Mouse (Mus musculus): Measurements from ENCODE around the gene Aqp11.

Aqp11 gene

GRCm38 (mm10) chr7:97747787-97748497 is 9.9 kb upstream of the Aqp11 start:
- DNase-seq: peak; percentile 88 to 92

- no peak for DNase-seq
Measured at GRCm38 (mm10) chr7:97747176-97747707, 9.2 kb upstream of the Aqp11 start.

GRCm38 (mm10) chr7:97745299-97745698 is 7.2 kb upstream of the Aqp11 start:
- DNase-seq: peak; percentile 70 to 86

GRCm38 (mm10) chr7:97741756-97742291 is 3.7 kb upstream of the Aqp11 start:
- DNase-seq: no peak

- peak in 1 of 2 experiments; percentile 70 for DNase-seq
Measured at GRCm38 (mm10) chr7:97740948-97741347, 2.9 kb upstream of the Aqp11 start.

- no peak for DNase-seq
Measured at GRCm38 (mm10) chr7:97737256-97737637, 842 bp downstream of the Aqp11 start.

- DNase-seq: peak; percentile 29 to 65
Measured at GRCm38 (mm10) chr7:97735886-97736420, 2.1 kb downstream of the Aqp11 start.

GRCm38 (mm10) chr7:97735021-97735420 is 3.1 kb downstream of the Aqp11 start:
- DNase-seq: peak; percentile 42 to 73

GRCm38 (mm10) chr7:97733606-97734005 is 4.5 kb downstream of the Aqp11 start:
- no peak for DNase-seq

- peak; percentile 40 to 50 for DNase-seq
Measured at GRCm38 (mm10) chr7:97730427-97730826, 7.7 kb downstream of the Aqp11 start.

GRCm38 (mm10) chr7:97728666-97729614 is 9.1 kb downstream of the Aqp11 start:
- DNase-seq: no peak

GRCm38 (mm10) chr7:97726778-97727177 is 11.3 kb downstream of the Aqp11 start:
- no peak for DNase-seq

GRCm38 (mm10) chr7:97726080-97726479 is 12.0 kb downstream of the Aqp11 start:
- no peak for DNase-seq

GRCm38 (mm10) chr7:97725401-97725800 is 12.7 kb downstream of the Aqp11 start:
- DNase-seq: no peak

- no peak for DNase-seq
Measured at GRCm38 (mm10) chr7:97723646-97724538, 14.2 kb downstream of the Aqp11 start.

GRCm38 (mm10) chr7:97722278-97722918 is 15.7 kb downstream of the Aqp11 start:
- DNase-seq: no peak

GRCm38 (mm10) chr7:97720109-97720508 is 18.0 kb downstream of the Aqp11 start:
- no peak for DNase-seq

- no peak for DNase-seq
Measured at GRCm38 (mm10) chr7:97719078-97719477, 19.0 kb downstream of the Aqp11 start.

- DNase-seq: no peak
Measured at GRCm38 (mm10) chr7:97717326-97717725, 20.8 kb downstream of the Aqp11 start.

GRCm38 (mm10) chr7:97714651-97715050 is 23.4 kb downstream of the Aqp11 start:
- no peak for DNase-seq

- DNase-seq: no peak
Measured at GRCm38 (mm10) chr7:97709204-97709603, 28.9 kb downstream of the Aqp11 start.

Measured in kidney, postnatal 25 days (tissue).